Mouse (Mus musculus) hindbrain, embryonic 16.5 days (tissue): ENCODE measurements at regions not wholly inside any gene's neighbourhood (a gene's known extent, or its start where the extent isn't known, plus 50 kb on each side); places are given as distances from the start of the nearest gene placed in this dataset.

Experiments used
- ATAC-seq: fragments of 200-750 bp; cut with Nextera tagmentation; 2 replicates; pipeline ENCODE4 v1.8.0; 2017; ENCODE audit warnings: moderate TSS enrichment, moderate library complexity
- H3K27ac ChIP-seq: fragments of 300-500 bp; sonication (generic); 2 replicates; pipeline ENCODE4 v1.5.1; 2014; ENCODE audit warnings: low read depth, mild to moderate bottlenecking, control low read depth, low read length, moderate library complexity
- H3K27me3 ChIP-seq: fragments of 300-500 bp; sonication (generic); replicated peaks from 2 replicates; pipeline ENCODE4 v1.6.1; 2014; ENCODE audit warnings: low read length; ENCODE audit not compliant: control insufficient read depth, insufficient read depth
- H3K36me3 ChIP-seq: fragments of 300-500 bp; sonication (generic); 2 replicates; pipeline ENCODE4 v1.6.1; 2014; ENCODE audit warnings: mild to moderate bottlenecking, low read length, moderate library complexity, mixed read lengths; ENCODE audit not compliant: control insufficient read depth, insufficient read depth
- H3K4me1 ChIP-seq: fragments of 300-500 bp; sonication (generic); 2 replicates; pipeline ENCODE4 v1.6.1; 2014; ENCODE audit warnings: low read depth, low read length; ENCODE audit not compliant: control insufficient read depth, insufficient read depth
- H3K4me2 ChIP-seq: fragments of 300-500 bp; sonication (generic); 2 replicates; pipeline ENCODE4 v1.6.1; 2014; ENCODE audit warnings: mild to moderate bottlenecking, low read length, control low read depth, moderate library complexity
- H3K4me3 ChIP-seq: fragments of 300-500 bp; sonication (generic); 2 replicates; pipeline ENCODE4 v1.5.1; 2014; ENCODE audit warnings: mild to moderate bottlenecking, low read length, control low read depth, moderate library complexity
- H3K9ac ChIP-seq: fragments of 300-500 bp; sonication (generic); 2 replicates; pipeline ENCODE4 v1.6.1; 2014; ENCODE audit warnings: low read depth, mild to moderate bottlenecking, control low read depth, low read length, moderate library complexity
- H3K9me3 ChIP-seq: fragments of 300-500 bp; sonication (generic); 2 replicates; pipeline ENCODE4 v1.6.1; 2014; ENCODE audit warnings: mild to moderate bottlenecking, low read length, moderate library complexity; ENCODE audit not compliant: control insufficient read depth
- WGBS: fragments of 180-500 bp; shearing (Covaris S2); extraction: QIAGEN DNeasy Blood & Tissue Kit; methylation state at CpG from one replicate; pipeline ENCODE4 v1.1.7; 2014; 5-methylcytosine and 5-hydroxymethylcytosine counted together

DNA sequence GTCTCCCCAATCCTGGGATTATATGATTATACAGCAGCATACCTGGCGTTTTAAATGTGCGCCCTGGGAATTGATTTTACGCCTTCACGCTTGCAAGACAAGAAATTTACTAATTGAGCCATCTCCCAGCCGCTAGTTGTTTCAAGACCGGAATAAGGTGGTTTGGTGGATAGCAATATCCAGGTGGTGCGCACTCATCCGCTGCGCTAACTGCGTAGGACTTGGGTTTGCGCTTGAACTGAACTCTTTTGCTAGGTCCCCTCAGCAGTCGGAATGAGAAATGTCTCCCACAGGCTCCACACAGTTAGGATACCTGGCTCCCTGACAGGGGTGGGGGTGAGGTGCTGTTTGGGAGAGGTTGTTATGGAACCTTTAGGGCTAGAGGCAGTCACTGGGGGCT is 136.4 kb upstream of the Rybp start:
- H3K4me3 ChIP-seq = no peak overlapping the region
- no peaks in the 10 kb centered on the region for H3K36me3 ChIP-seq
- 88% methylated on average over 12 of the region's 12 CpGs for WGBS
- H3K27ac ChIP-seq = no peak overlapping the region
- H3K9ac ChIP-seq = no peak overlapping the region
- no peak for ATAC-seq
- H3K4me2 ChIP-seq = no peak overlapping the region
- no peaks in the 10 kb centered on the region; the same call in 1 of the 2 replicates for H3K27me3 ChIP-seq
- peaks cover 9% of the 10 kb centered on the region for H3K4me1 ChIP-seq
- H3K9me3 ChIP-seq = no peaks in the 10 kb centered on the region

DNA sequence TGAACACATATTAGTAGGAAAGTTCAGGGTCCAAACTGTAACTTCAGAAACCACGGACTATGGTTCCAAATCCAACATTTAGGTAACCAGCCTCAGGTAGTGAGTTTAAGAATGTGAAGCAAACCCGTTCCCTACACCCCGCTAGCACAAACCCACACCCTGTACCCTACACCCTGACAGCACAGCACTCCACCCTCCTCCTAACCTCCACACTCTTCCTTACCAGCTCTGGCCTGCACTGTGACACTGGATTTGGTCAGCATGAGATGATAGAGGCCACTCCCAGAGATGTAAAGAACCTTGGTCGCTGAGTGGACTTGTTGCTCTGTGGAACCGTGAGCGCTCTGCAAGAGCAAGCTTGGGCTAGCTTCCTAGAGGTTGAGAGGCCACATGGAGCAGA is 135.3 kb upstream of the Rybp start:
- no peaks in the 10 kb centered on the region for H3K9me3 ChIP-seq
- no peaks in the 10 kb centered on the region; the same call in 1 of the 2 replicates for H3K27me3 ChIP-seq
- peaks cover 9% of the 10 kb centered on the region for H3K4me1 ChIP-seq
- no peak overlapping the region for H3K4me2 ChIP-seq
- 81% methylated on average over 6 of the region's 6 CpGs for WGBS
- no peak for ATAC-seq
- no peak overlapping the region for H3K27ac ChIP-seq
- H3K4me3 ChIP-seq = no peak overlapping the region
- no peaks in the 10 kb centered on the region for H3K36me3 ChIP-seq
- H3K9ac ChIP-seq = no peak overlapping the region

DNA sequence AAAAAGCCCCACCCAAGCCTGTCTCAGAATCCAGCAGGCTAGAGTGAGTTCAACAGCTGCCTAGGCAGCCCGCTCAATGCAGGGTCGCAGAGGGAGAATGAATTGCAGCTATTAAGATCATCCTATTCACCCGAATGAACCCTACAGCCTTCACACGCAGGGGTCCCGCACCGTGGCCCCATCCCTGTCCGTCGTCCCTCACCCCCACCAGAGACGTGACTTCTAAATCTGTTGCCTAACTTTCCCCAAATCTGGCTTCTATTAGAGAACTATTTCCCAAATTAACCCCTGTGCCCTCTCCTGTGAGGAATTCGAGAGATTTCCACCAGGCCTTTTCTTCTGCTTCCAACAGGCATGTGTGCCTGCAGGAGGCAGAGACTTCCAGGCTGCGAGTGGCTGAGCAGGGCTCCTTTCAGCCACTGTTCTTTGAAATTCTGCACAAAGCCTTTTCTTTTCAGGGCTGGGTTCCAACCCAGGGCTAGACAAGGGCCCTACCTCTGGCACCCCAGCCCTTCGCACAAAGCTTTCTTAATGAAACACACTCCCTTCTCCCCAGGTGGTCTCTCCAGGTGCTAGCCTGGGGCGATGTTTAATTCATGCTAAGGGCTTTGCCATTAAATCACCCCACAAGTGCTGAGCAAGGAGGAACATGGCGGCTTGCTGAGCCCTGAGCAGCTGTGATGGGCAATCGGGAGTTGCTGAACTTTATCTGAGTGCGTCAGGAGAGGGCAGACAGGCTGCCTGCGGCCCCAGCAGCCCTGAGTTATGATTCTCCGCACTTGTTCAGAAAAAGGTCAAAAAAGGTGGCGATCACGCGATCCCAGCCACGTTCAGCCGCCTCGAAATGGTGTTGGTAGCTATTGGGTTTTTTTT is 134.7 kb upstream of the Rybp start:
- WGBS = 11% methylated on average over 24 of the region's 24 CpGs
- Histone ChIP-seq H3K27me3 (no peaks in the 10 kb centered on the region; the same call in 1 of the 2 replicates), H3K9ac (0 out of 2 replicates have a peak overlapping the region, but pooled peaks have one; percentile 24), H3K9me3 (no peaks in the 10 kb centered on the region), H3K27ac (no peak overlapping the region), H3K4me3 (no peak overlapping the region), H3K4me1 (peaks cover 9% of the 10 kb centered on the region), H3K4me2 (peak overlapping the region; percentile 14), H3K36me3 (no peaks in the 10 kb centered on the region)
- ATAC-seq = peak; percentile 74; the same call in 1 of the 2 replicates

DNA sequence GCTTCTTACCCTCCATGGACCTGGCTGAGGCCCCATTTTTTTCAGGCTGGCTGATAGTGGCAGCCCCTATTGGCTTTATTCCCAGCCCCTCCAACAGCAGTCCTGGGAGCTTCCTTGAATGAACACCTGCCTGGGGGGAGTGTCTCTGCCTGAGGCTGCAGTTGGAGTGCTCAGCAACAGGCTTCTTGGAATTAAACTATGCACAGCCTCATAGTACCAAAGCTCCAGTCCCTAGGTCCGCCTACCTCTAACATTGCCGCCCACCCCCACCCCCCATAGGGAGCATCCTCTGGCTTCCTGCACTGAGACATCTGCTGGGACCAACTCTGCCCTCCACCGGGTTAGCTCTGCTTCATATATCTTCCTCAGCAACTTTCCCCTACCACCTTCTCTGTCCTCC is 133.3 kb upstream of the Rybp start:
- no peaks in the 10 kb centered on the region for H3K36me3 ChIP-seq
- WGBS = 50% methylated on average over 3 of the region's 3 CpGs
- no peak overlapping the region for H3K4me2 ChIP-seq
- H3K9ac ChIP-seq = no peak overlapping the region
- H3K27me3 ChIP-seq = no peaks in the 10 kb centered on the region; the same call in none of the 2 replicates
- no peak for ATAC-seq
- H3K4me1 ChIP-seq = peaks cover 9% of the 10 kb centered on the region
- no peaks in the 10 kb centered on the region for H3K9me3 ChIP-seq
- no peak overlapping the region for H3K4me3 ChIP-seq
- no peak overlapping the region for H3K27ac ChIP-seq

DNA sequence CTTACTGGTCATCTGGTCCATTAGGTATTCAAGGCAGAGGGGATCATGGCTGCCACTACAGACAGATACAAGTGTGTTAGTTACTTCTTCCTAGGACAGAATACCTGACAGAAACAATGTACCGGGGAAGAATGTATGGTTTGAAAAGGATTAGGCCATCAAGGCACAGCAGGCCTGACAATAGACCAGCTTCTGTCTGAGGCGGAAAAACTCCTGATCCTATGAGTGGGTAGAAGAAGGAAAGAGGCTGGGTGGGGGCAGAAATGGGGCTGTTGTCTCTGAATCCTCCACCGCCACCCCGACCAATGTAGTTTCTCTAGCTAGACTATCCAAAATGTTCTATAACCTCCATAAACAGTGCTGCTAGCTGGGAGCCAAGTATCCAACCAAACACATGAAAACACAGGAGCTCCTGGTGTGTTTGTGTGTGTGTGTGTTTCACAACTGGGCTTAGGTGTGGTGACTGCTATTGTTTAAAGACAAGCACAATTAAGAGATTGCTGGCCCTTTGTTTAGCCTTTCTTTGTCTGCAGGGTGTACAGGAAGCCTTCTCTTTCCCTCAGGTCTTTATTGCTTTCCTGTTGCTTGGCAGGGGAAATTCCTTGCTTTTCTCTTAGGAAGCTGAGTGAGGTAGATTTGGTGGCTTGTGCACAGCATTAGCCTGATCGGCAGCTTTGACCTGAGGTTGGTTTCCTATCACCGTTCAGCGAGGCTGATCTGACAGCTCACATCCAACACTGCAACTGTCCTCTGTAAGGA is 132.7 kb upstream of the Rybp start:
- Histone ChIP-seq H3K27ac (no peak overlapping the region), H3K4me2 (no peak overlapping the region), H3K27me3 (no peaks in the 10 kb centered on the region; the same call in none of the 2 replicates), H3K36me3 (no peaks in the 10 kb centered on the region), H3K9me3 (no peaks in the 10 kb centered on the region), H3K4me1 (peaks cover 9% of the 10 kb centered on the region), H3K4me3 (no peak overlapping the region), H3K9ac (no peak overlapping the region)
- WGBS = 54% methylated on average over 7 of the region's 7 CpGs
- ATAC-seq = no peak

DNA sequence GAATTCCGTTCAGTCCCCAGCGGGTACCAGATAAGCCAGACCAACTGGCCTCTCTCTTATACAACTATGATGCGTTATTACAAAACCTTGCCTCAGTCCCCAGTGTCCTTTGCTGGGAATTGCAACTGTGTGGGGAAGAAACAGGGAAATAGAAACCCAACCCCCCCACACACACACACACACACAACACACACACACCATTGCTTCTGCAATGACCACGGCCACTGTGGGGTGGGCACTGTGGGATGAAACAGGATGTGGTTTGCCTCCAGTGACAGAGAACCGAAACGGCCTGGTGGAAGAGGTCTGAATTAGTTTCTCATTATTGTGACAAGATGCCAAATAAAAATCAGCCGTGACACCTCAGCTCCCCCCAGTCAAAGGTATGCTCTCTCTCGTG is 128.8 kb upstream of the Rybp start:
- H3K27me3 ChIP-seq = no peaks in the 10 kb centered on the region; the same call in none of the 2 replicates
- WGBS = 78% methylated on average over 8 of the region's 8 CpGs
- H3K9me3 ChIP-seq = no peaks in the 10 kb centered on the region
- ATAC-seq = no peak
- H3K4me2 ChIP-seq = no peak overlapping the region
- H3K4me3 ChIP-seq = no peak overlapping the region
- H3K27ac ChIP-seq = no peak overlapping the region
- no peak overlapping the region for H3K9ac ChIP-seq
- H3K4me1 ChIP-seq = no peaks in the 10 kb centered on the region
- no peaks in the 10 kb centered on the region for H3K36me3 ChIP-seq

DNA sequence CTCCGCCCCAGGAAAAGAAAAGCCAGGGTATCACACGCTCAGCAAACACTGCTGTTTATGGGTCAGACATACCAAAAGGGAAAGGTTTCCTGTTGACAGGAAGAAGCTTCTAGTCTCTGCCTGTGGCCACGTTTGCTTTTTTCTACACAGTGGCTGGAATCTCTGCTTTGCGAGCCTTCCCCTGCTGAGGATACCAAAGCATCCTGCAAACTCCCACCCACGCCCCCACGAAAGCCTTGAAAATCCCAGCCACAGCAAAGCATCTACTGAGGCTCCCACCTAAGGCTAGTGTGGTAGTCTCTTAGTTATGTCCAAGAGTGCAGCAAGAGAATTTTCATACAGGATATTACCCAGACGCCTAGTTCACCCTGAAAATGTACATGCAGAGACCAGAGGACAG is 128.2 kb upstream of the Rybp start:
- Histone ChIP-seq H3K4me2 (no peak overlapping the region), H3K27ac (no peak overlapping the region), H3K4me3 (no peak overlapping the region), H3K9me3 (no peaks in the 10 kb centered on the region), H3K27me3 (no peaks in the 10 kb centered on the region; the same call in none of the 2 replicates), H3K4me1 (no peaks in the 10 kb centered on the region), H3K9ac (no peak overlapping the region), H3K36me3 (no peaks in the 10 kb centered on the region)
- WGBS = 70% methylated on average over 7 of the region's 7 CpGs
- ATAC-seq = no peak

DNA sequence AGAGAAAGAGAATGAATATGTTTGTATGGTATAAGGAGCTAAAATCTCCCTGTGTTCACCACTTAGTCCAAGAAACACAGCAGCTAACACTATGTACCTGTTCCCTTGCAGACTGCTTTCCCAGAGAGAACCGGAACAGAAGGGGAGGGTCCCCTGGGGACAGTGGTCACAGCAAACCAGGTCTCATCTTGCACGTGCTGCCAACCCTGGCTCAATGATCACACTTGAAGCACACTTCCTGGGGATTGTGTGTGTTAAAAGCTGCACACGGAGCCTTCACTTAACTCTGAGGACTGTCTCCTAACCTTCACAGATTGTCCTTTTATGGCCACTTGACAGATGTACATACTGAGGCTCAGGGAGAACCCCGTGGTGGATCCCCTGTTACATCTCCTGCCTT is 127.6 kb upstream of the Rybp start:
- ATAC-seq = no peak
- Histone ChIP-seq H3K4me3 (no peak overlapping the region), H3K4me2 (no peak overlapping the region), H3K36me3 (no peaks in the 10 kb centered on the region), H3K27me3 (no peaks in the 10 kb centered on the region; the same call in none of the 2 replicates), H3K27ac (no peak overlapping the region), H3K9me3 (no peaks in the 10 kb centered on the region), H3K9ac (no peak overlapping the region), H3K4me1 (no peaks in the 10 kb centered on the region)
- whole genome bisulfite sequencing = 63% methylated on average over 4 of the region's 4 CpGs

DNA sequence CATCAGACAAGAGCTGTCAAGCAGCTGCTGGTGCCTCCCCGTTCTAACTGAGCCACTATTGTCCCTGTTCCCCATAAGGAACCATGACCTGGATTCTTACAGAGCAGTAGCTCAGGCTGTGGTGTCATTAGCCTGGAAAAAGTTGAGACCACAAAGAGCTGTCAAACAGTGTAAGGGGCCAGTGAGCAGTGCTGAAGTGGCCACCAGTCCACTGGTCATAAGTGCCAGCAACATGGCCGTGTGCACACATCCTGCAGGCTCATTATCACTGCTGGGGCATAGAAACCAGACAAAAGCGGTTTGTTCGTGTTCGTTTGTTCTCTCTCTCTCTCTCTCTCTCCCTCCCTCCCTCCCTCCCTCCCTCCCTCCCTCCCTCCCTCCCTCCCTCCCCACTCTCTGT is 125.2 kb upstream of the Rybp start:
- H3K4me3 ChIP-seq = no peak overlapping the region
- no peaks in the 10 kb centered on the region for H3K9me3 ChIP-seq
- H3K27ac ChIP-seq = no peak overlapping the region
- H3K4me1 ChIP-seq = no peaks in the 10 kb centered on the region
- no peak for ATAC-seq
- H3K36me3 ChIP-seq = no peaks in the 10 kb centered on the region
- 18% methylated on average over 5 of the region's 5 CpGs for WGBS
- no peaks in the 10 kb centered on the region; the same call in 1 of the 2 replicates for H3K27me3 ChIP-seq
- H3K4me2 ChIP-seq = no peak overlapping the region
- H3K9ac ChIP-seq = no peak overlapping the region
